Mouse (Mus musculus): ENCODE measurements around the gene Zfp990. TPM values are rescaled to one million over a fixed set of nuclear protein-coding genes. Genes with fewer than 3 reads are reported as not detected.
"Not testable (repeated sequence)": the region's sequence is repeated elsewhere in the genome, so short reads cannot be mapped to it uniquely, and the experiment has no call there.

Zfp990 gene
- polyA plus RNA-seq, 1 experiment, result 0.06 TPM

GRCm38 (mm10) chr4:145545106-145545505 lies 34.5 kb downstream of the Zfp990 start:
- not testable (repeated sequence) for H3K4me1 ChIP-seq (ENCODE audit: control insufficient read depth, insufficient read depth, low read length); DNase-seq; H3K27me3 ChIP-seq (replicated peaks; ENCODE audit: control insufficient read depth, insufficient read depth, low read length); H3K36me3 ChIP-seq (ENCODE audit: control insufficient read depth, insufficient read depth, low read length); H3K4me3 ChIP-seq (ENCODE audit: insufficient read depth, low read depth, low read length); H3K27ac ChIP-seq (ENCODE audit: insufficient read depth, low read depth, low read length)
- whole genome bisulfite sequencing, result 22% methylated on average over 2 of the region's 2 CpGs

GRCm38 (mm10) chr4:145545734-145546349 lies 35.3 kb downstream of the Zfp990 start:
- H3K4me1 ChIP-seq (ENCODE audit: control insufficient read depth, insufficient read depth, low read length); H3K27ac ChIP-seq (ENCODE audit: insufficient read depth, low read depth, low read length); H3K27me3 ChIP-seq (replicated peaks; ENCODE audit: control insufficient read depth, insufficient read depth, low read length); H3K36me3 ChIP-seq (ENCODE audit: control insufficient read depth, insufficient read depth, low read length); DNase-seq; H3K4me3 ChIP-seq (ENCODE audit: insufficient read depth, low read depth, low read length): not testable (repeated sequence)
- WGBS, result 70% methylated on average over 6 of the region's 6 CpGs

- H3K27me3 ChIP-seq (replicated peaks; ENCODE audit: control insufficient read depth, insufficient read depth, low read length); DNase-seq; H3K4me1 ChIP-seq (ENCODE audit: control insufficient read depth, insufficient read depth, low read length); H3K36me3 ChIP-seq (ENCODE audit: control insufficient read depth, insufficient read depth, low read length); H3K4me3 ChIP-seq (ENCODE audit: insufficient read depth, low read depth, low read length); H3K27ac ChIP-seq (ENCODE audit: insufficient read depth, low read depth, low read length): not testable (repeated sequence)
- 91% methylated on average over 3 of the region's 3 CpGs for WGBS
Observed at GRCm38 (mm10) chr4:145546477-145546876, 35.9 kb downstream of the Zfp990 start.

GRCm38 (mm10) chr4:145556680-145557079 lies 46.1 kb downstream of the Zfp990 start:
- no peaks in the 10 kb centered on the region for H3K36me3 ChIP-seq (ENCODE audit: control insufficient read depth, insufficient read depth, low read length)
- no peak overlapping the region for H3K4me3 ChIP-seq (ENCODE audit: insufficient read depth, low read depth, low read length)
- no peak overlapping the region for H3K27ac ChIP-seq (ENCODE audit: insufficient read depth, low read depth, low read length)
- H3K4me1 ChIP-seq (ENCODE audit: control insufficient read depth, insufficient read depth, low read length), result no peaks in the 10 kb centered on the region
- TF ChIP-seq POLR2A (IDR thresholded peaks at IDR 0.05; ENCODE audit: low read depth, low read length), result no peak
- no peak for TF ChIP-seq CTCF (conservative IDR thresholded peaks at IDR 0.05; ENCODE audit: insufficient read depth, insufficient read length, low read depth, low read length)
- DNase-seq, result no peak
- H3K27me3 ChIP-seq (replicated peaks; ENCODE audit: control insufficient read depth, insufficient read depth, low read length), result no peaks in the 10 kb centered on the region
- WGBS, result 67% methylated on average over 1 of the region's 1 CpGs

- no peak overlapping the region for H3K4me3 ChIP-seq (ENCODE audit: insufficient read depth, low read depth, low read length)
- H3K27ac ChIP-seq (ENCODE audit: insufficient read depth, low read depth, low read length), result no peak overlapping the region
- no peak for DNase-seq
- H3K36me3 ChIP-seq (ENCODE audit: control insufficient read depth, insufficient read depth, low read length), result no peaks in the 10 kb centered on the region
- WGBS, result 33% methylated on average over 3 of the region's 3 CpGs
- H3K4me1 ChIP-seq (ENCODE audit: control insufficient read depth, insufficient read depth, low read length), result no peaks in the 10 kb centered on the region
- TF ChIP-seq CTCF (conservative IDR thresholded peaks at IDR 0.05; ENCODE audit: insufficient read depth, insufficient read length, low read depth, low read length) (no peak), POLR2A (IDR thresholded peaks at IDR 0.05; ENCODE audit: low read depth, low read length) (no peak)
- H3K27me3 ChIP-seq (replicated peaks; ENCODE audit: control insufficient read depth, insufficient read depth, low read length), result no peaks in the 10 kb centered on the region
Observed at GRCm38 (mm10) chr4:145559505-145560099, 49.0 kb downstream of the Zfp990 start.

GRCm38 (mm10) chr4:145564111-145564821 lies 53.7 kb downstream of the Zfp990 start:
- no peak overlapping the region for H3K27ac ChIP-seq (ENCODE audit: insufficient read depth, low read depth, low read length)
- H3K4me1 ChIP-seq (ENCODE audit: control insufficient read depth, insufficient read depth, low read length), result no peaks in the 10 kb centered on the region
- H3K27me3 ChIP-seq (replicated peaks; ENCODE audit: control insufficient read depth, insufficient read depth, low read length), result no peaks in the 10 kb centered on the region
- WGBS, result 71% methylated on average over 3 of the region's 3 CpGs
- no peak overlapping the region for H3K4me3 ChIP-seq (ENCODE audit: insufficient read depth, low read depth, low read length)
- no peak for DNase-seq
- TF ChIP-seq POLR2A (IDR thresholded peaks at IDR 0.05; ENCODE audit: low read depth, low read length) (no peak), CTCF (conservative IDR thresholded peaks at IDR 0.05; ENCODE audit: insufficient read depth, insufficient read length, low read depth, low read length) (no peak)
- no peaks in the 10 kb centered on the region for H3K36me3 ChIP-seq (ENCODE audit: control insufficient read depth, insufficient read depth, low read length)

- WGBS, result 81% methylated on average over 8 of the region's 10 CpGs
- H3K27ac ChIP-seq (ENCODE audit: insufficient read depth, low read depth, low read length); H3K36me3 ChIP-seq (ENCODE audit: control insufficient read depth, insufficient read depth, low read length); DNase-seq; H3K27me3 ChIP-seq (replicated peaks; ENCODE audit: control insufficient read depth, insufficient read depth, low read length); H3K4me1 ChIP-seq (ENCODE audit: control insufficient read depth, insufficient read depth, low read length); H3K4me3 ChIP-seq (ENCODE audit: insufficient read depth, low read depth, low read length): not testable (repeated sequence)
Observed at GRCm38 (mm10) chr4:145570461-145570860, 59.9 kb downstream of the Zfp990 start.

GRCm38 (mm10) chr4:145576623-145577022 lies 66.1 kb downstream of the Zfp990 start:
- H3K4me1 ChIP-seq (ENCODE audit: control insufficient read depth, insufficient read depth, low read length); DNase-seq; H3K27me3 ChIP-seq (replicated peaks; ENCODE audit: control insufficient read depth, insufficient read depth, low read length); H3K36me3 ChIP-seq (ENCODE audit: control insufficient read depth, insufficient read depth, low read length); H3K27ac ChIP-seq (ENCODE audit: insufficient read depth, low read depth, low read length); H3K4me3 ChIP-seq (ENCODE audit: insufficient read depth, low read depth, low read length): not testable (repeated sequence)
- WGBS, result 86% methylated on average over 8 of the region's 8 CpGs

- 88% methylated on average over 1 of the region's 1 CpGs for WGBS
- H3K27ac ChIP-seq (ENCODE audit: insufficient read depth, low read depth, low read length); H3K4me1 ChIP-seq (ENCODE audit: control insufficient read depth, insufficient read depth, low read length); H3K4me3 ChIP-seq (ENCODE audit: insufficient read depth, low read depth, low read length); DNase-seq; H3K27me3 ChIP-seq (replicated peaks; ENCODE audit: control insufficient read depth, insufficient read depth, low read length); H3K36me3 ChIP-seq (ENCODE audit: control insufficient read depth, insufficient read depth, low read length): not testable (repeated sequence)
Observed at GRCm38 (mm10) chr4:145580333-145580732, 69.8 kb downstream of the Zfp990 start.

- 18% methylated on average over 11 of the region's 11 CpGs for WGBS
- H3K27me3 ChIP-seq (replicated peaks; ENCODE audit: control insufficient read depth, insufficient read depth, low read length); H3K4me3 ChIP-seq (ENCODE audit: insufficient read depth, low read depth, low read length); H3K27ac ChIP-seq (ENCODE audit: insufficient read depth, low read depth, low read length); H3K4me1 ChIP-seq (ENCODE audit: control insufficient read depth, insufficient read depth, low read length); H3K36me3 ChIP-seq (ENCODE audit: control insufficient read depth, insufficient read depth, low read length); DNase-seq: not testable (repeated sequence)
Observed at GRCm38 (mm10) chr4:145585078-145585477, 74.5 kb downstream of the Zfp990 start, which contains the start of gene Gm13212. Gene Gm13212, plus strand, starts transcription at chr4:145585166.

Measured in kidney, adult 2 months (tissue).